Mouse (Mus musculus): ENCODE data around the gene Snapc3.

DNA sequence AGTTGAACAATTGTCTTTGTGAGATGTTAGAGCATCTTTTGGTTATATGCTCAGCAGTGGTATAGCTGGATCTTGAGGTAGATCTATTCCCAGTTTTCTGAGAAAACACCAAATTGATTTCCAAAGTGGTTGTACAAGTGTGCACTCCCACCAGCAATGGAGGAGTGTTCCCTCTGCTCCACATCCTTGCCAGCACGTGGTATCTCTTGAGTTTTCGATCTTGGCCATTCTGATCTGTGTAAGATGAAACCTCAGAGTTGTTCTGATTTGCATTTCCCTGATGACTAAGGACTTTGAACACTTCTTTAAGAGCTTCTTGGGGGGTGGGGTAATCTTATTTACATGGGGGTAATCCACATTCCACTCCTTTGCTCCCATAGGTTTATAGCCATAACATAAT, 92.1 kb downstream of the Snapc3 start:
- TF ChIP-seq TAL1 (IDR thresholded peaks at IDR 0.05; ENCODE audit: low read length): no peak
- TF ChIP-seq GATA1 (IDR thresholded peaks at IDR 0.05; ENCODE audit: low read length): no peak

Measured in erythroblast, embryonic 14.5 days (primary cell).